8 mouse cellular contexts compared by ENCODE assay signal in the genomic region with DNA sequence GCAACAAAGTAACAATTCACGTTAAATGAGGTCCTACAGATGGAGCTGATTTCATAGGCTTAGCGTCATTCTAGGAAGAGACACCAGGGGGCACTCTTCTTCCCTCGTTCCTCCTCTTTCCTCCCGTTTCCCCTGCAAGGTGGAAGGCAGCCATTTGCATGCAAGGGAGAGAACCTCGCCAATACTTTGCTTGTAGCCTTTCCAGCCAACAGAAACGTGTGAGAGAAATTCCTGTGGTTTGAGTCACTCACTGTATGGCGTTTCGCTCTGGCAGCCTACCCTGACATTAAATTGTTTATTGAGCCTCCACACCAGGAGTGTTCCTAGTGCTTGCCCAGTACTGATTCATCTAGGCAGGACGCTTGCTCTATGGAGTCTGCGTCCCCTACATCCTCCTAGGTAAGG.
DNase-seq lines count a peak whose midpoint lies in the region; ATAC-seq lines count a peak whose summit lies in the region.

No protein-coding gene starts in this region.

- ATAC-seq in embryonic facial prominence, embryonic 12.5 days (ENCODE audit: insufficient number of reproducible peaks, insufficient read depth, low FRiP score, low TSS enrichment) = no peak
- no peak for ATAC-seq in heart, embryonic 11.5 days (replicated peaks; ENCODE audit: insufficient number of reproducible peaks, low FRiP score, low TSS enrichment)
- peak; percentile 38; the same call in 1 of the 2 replicates for ATAC-seq in kidney, embryonic 14.5 days (ENCODE audit: low FRiP score, low TSS enrichment)
- ATAC-seq in limb, embryonic 13.5 days (ENCODE audit: low FRiP score, low read depth) = peak; percentile 75; the same call in 1 of the 2 replicates
- peak; percentile 46; the same call in 1 of the 2 replicates for ATAC-seq in midbrain, embryonic 16.5 days
- ATAC-seq in stomach, embryonic 16.5 days (ENCODE audit: insufficient read depth, low FRiP score) = peak; percentile 67; the same call in 1 of the 2 replicates

- WGBS in embryonic facial prominence, embryonic 12.5 days = 18% methylated on average over 10 of the region's 10 CpGs
- 15% methylated on average over 10 of the region's 10 CpGs for WGBS in heart, embryonic 11.5 days (ENCODE audit: insufficient replicate concordance)
- WGBS in kidney, embryonic 14.5 days = 16% methylated on average over 10 of the region's 10 CpGs
- 13% methylated on average over 10 of the region's 10 CpGs for WGBS in limb, embryonic 13.5 days
- WGBS in midbrain, embryonic 16.5 days = 15% methylated on average over 10 of the region's 10 CpGs
- 9% methylated on average over 10 of the region's 10 CpGs for WGBS in stomach, embryonic 16.5 days

- no peaks in the 10 kb centered on the region for H3K36me3 ChIP-seq in embryonic facial prominence, embryonic 12.5 days
- H3K36me3 ChIP-seq in heart, embryonic 11.5 days (ENCODE audit: control insufficient read depth, insufficient read depth, low read length) = no peaks in the 10 kb centered on the region
- H3K36me3 ChIP-seq in kidney, embryonic 14.5 days (ENCODE audit: control insufficient read depth, insufficient read depth, low read length) = no peaks in the 10 kb centered on the region
- no peaks in the 10 kb centered on the region for H3K36me3 ChIP-seq in limb, embryonic 13.5 days
- H3K36me3 ChIP-seq in midbrain, embryonic 16.5 days (ENCODE audit: control insufficient read depth, insufficient read depth, low read length) = no peaks in the 10 kb centered on the region
- H3K36me3 ChIP-seq in stomach, embryonic 16.5 days (ENCODE audit: control insufficient read depth, insufficient read depth, low read length) = no peaks in the 10 kb centered on the region

- no peaks in the 10 kb centered on the region for H3K9me3 ChIP-seq in embryonic facial prominence, embryonic 12.5 days
- no peaks in the 10 kb centered on the region for H3K9me3 ChIP-seq in heart, embryonic 11.5 days (replicated peaks; ENCODE audit: control insufficient read depth, low read length)
- H3K9me3 ChIP-seq in kidney, embryonic 14.5 days (ENCODE audit: control insufficient read depth, low read length) = no peaks in the 10 kb centered on the region
- H3K9me3 ChIP-seq in limb, embryonic 13.5 days = peaks cover 6% of the 10 kb centered on the region
- H3K9me3 ChIP-seq in midbrain, embryonic 16.5 days (replicated peaks; ENCODE audit: control insufficient read depth, low read length, poor library complexity, severe bottlenecking) = no peaks in the 10 kb centered on the region
- no peaks in the 10 kb centered on the region; the same call in 1 of the 2 replicates for H3K9me3 ChIP-seq in stomach, embryonic 16.5 days (replicated peaks; ENCODE audit: control insufficient read depth, low read length)

- no peak overlapping the region for H3K9ac ChIP-seq in embryonic facial prominence, embryonic 12.5 days
- no peak overlapping the region for H3K9ac ChIP-seq in heart, embryonic 11.5 days (ENCODE audit: low read depth, low read length)
- no peak overlapping the region for H3K9ac ChIP-seq in kidney, embryonic 14.5 days (ENCODE audit: low read depth, low read length)
- no peak overlapping the region for H3K9ac ChIP-seq in limb, embryonic 13.5 days
- H3K9ac ChIP-seq in midbrain, embryonic 16.5 days (ENCODE audit: low read depth, low read length) = peak overlapping the region; percentile 36; the same call in 1 of the 2 replicates
- no peak overlapping the region for H3K9ac ChIP-seq in stomach, embryonic 16.5 days (ENCODE audit: low read length)

- no peaks in the 10 kb centered on the region for H3K4me1 ChIP-seq in embryonic facial prominence, embryonic 12.5 days
- H3K4me1 ChIP-seq in heart, embryonic 11.5 days (ENCODE audit: control insufficient read depth, insufficient read depth, low read length) = peaks cover 7% of the 10 kb centered on the region; the same call in 1 of the 2 replicates
- H3K4me1 ChIP-seq in kidney, embryonic 14.5 days (ENCODE audit: control insufficient read depth, insufficient read depth, low read length) = no peaks in the 10 kb centered on the region
- H3K4me1 ChIP-seq in limb, embryonic 13.5 days = 0 out of 2 replicates have a peak, but pooled peaks cover 3% of the 10 kb centered on the region
- H3K4me1 ChIP-seq in midbrain, embryonic 16.5 days (ENCODE audit: control insufficient read depth, insufficient read depth, low read length) = peaks cover 4% of the 10 kb centered on the region
- H3K4me1 ChIP-seq in stomach, embryonic 16.5 days (ENCODE audit: control insufficient read depth, insufficient read depth, low read length) = no peaks in the 10 kb centered on the region

- H3K4me3 ChIP-seq in embryonic facial prominence, embryonic 12.5 days = no peak overlapping the region
- H3K4me3 ChIP-seq in heart, embryonic 11.5 days (ENCODE audit: low read depth, low read length) = no peak overlapping the region
- H3K4me3 ChIP-seq in kidney, embryonic 14.5 days (ENCODE audit: low read length) = peak overlapping the region; percentile 11; the same call in 1 of the 2 replicates
- peak overlapping the region; percentile 21; the same call in 1 of the 2 replicates for H3K4me3 ChIP-seq in limb, embryonic 13.5 days
- peak overlapping the region; percentile 25; the same call in 1 of the 2 replicates for H3K4me3 ChIP-seq in midbrain, embryonic 16.5 days (ENCODE audit: low read depth, low read length)
- no peak overlapping the region for H3K4me3 ChIP-seq in stomach, embryonic 16.5 days (replicated peaks; ENCODE audit: low read length)

- H3K27ac ChIP-seq in embryonic facial prominence, embryonic 12.5 days = no peak overlapping the region
- H3K27ac ChIP-seq in heart, embryonic 11.5 days (ENCODE audit: low read depth, low read length) = no peak overlapping the region
- H3K27ac ChIP-seq in kidney, embryonic 14.5 days (ENCODE audit: low read depth, low read length) = no peak overlapping the region
- no peak overlapping the region for H3K27ac ChIP-seq in limb, embryonic 13.5 days
- no peak overlapping the region for H3K27ac ChIP-seq in midbrain, embryonic 16.5 days (ENCODE audit: low read length)
- H3K27ac ChIP-seq in stomach, embryonic 16.5 days (ENCODE audit: low read length) = no peak overlapping the region; the same call in 1 of the 2 replicates

- H3K27me3 ChIP-seq in embryonic facial prominence, embryonic 12.5 days = no peaks in the 10 kb centered on the region
- H3K27me3 ChIP-seq in heart, embryonic 11.5 days (ENCODE audit: control insufficient read depth, insufficient read depth, low read length) = no peaks in the 10 kb centered on the region
- H3K27me3 ChIP-seq in kidney, embryonic 14.5 days (ENCODE audit: control insufficient read depth, insufficient read depth, low read length) = no peaks in the 10 kb centered on the region
- H3K27me3 ChIP-seq in limb, embryonic 13.5 days = no peaks in the 10 kb centered on the region
- H3K27me3 ChIP-seq in midbrain, embryonic 16.5 days (ENCODE audit: control insufficient read depth, insufficient read depth, low read depth, low read length) = no peaks in the 10 kb centered on the region
- H3K27me3 ChIP-seq in stomach, embryonic 16.5 days (ENCODE audit: control insufficient read depth, insufficient read depth, low read length) = no peaks in the 10 kb centered on the region

- peak; percentile 98 for DNase-seq in 3T3-L1 (ENCODE audit: low read depth, low spot score)
- peak; percentile 87 for DNase-seq in adrenal gland, postnatal 10 days

- H3K4me2 ChIP-seq in embryonic facial prominence, embryonic 12.5 days (replicated peaks) = peak overlapping the region; percentile 37
- peak overlapping the region; percentile 53 for H3K4me2 ChIP-seq in heart, embryonic 11.5 days
- H3K4me2 ChIP-seq in kidney, embryonic 14.5 days (replicated peaks; ENCODE audit: low read depth, low read length) = peak overlapping the region; percentile 28; the same call in 1 of the 2 replicates
- H3K4me2 ChIP-seq in limb, embryonic 13.5 days (replicated peaks) = peak overlapping the region; percentile 51
- H3K4me2 ChIP-seq in midbrain, embryonic 16.5 days (ENCODE audit: low read length) = peak overlapping the region; percentile 55
- H3K4me2 ChIP-seq in stomach, embryonic 16.5 days (ENCODE audit: low read depth, low read length) = peak overlapping the region; percentile 33

Comparison
In these comparisons a context has a peak if more than half of its experiments do, and no peak if none do; other contexts are left out.
1. ATAC-seq: peak in kidney, embryonic 14.5 days (single experiment), limb, embryonic 13.5 days (single experiment), midbrain, embryonic 16.5 days (single experiment) and stomach, embryonic 16.5 days (single experiment); none in embryonic facial prominence, embryonic 12.5 days (single experiment) and heart, embryonic 11.5 days (single experiment).
2. H3K4me3 ChIP-seq: peak in kidney, embryonic 14.5 days (single experiment), limb, embryonic 13.5 days (single experiment) and midbrain, embryonic 16.5 days (single experiment); none in embryonic facial prominence, embryonic 12.5 days (single experiment), heart, embryonic 11.5 days (single experiment) and stomach, embryonic 16.5 days (single experiment).
3. Peak in every context shown above with its lines, with median percentiles within 50 percentile points of each other: H3K4me2 ChIP-seq.